Mouse (Mus musculus): ENCODE measurements at regions not wholly inside any gene's neighbourhood (a gene's known extent, or its start where the extent isn't known, plus 50 kb on each side); places are given as distances from the start of the nearest gene placed in this dataset.

GRCm38 (mm10) chr13:101289407-101289806 is 456.2 kb upstream of the Slc30a5 start:
- no peak overlapping the region for H3K9ac ChIP-seq (replicated peaks)
- H3K27me3 ChIP-seq = no peaks in the 10 kb centered on the region
- no peak overlapping the region for H3K4me3 ChIP-seq (replicated peaks)
- no peaks in the 10 kb centered on the region for H3K4me1 ChIP-seq (replicated peaks)
- no peak for ATAC-seq (ENCODE audit: insufficient number of reproducible peaks, insufficient read depth, low FRiP score, low TSS enrichment, low read depth)
- no peaks in the 10 kb centered on the region for H3K9me3 ChIP-seq
- no peaks in the 10 kb centered on the region for H3K36me3 ChIP-seq
- WGBS = 89% methylated on average over 4 of the region's 4 CpGs
- H3K27ac ChIP-seq = no peak overlapping the region
- H3K4me2 ChIP-seq = no peak overlapping the region

DNA sequence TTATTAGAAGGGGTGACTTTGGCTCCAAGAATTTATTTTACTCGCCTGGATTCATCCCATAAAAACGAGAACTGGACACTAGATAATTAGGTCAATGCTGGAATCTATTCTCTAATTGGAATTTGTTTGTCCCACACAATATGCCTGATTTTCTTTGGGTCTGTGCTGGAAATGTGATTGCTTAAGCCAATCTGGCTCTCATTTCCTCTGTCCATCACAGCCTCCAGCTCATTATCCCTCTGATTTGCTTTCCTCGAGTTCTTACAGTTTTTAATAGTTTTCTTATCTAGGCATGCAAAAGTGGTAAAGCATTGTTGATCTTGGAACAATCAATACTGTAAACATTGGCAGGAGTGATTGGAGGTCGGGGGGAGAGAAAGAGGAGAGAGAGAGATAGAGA is 453.9 kb upstream of the Slc30a5 start:
- Histone ChIP-seq H3K9me3 (no peaks in the 10 kb centered on the region), H3K36me3 (no peaks in the 10 kb centered on the region), H3K4me3 (replicated peaks) (no peak overlapping the region), H3K4me1 (replicated peaks) (no peaks in the 10 kb centered on the region), H3K27ac (no peak overlapping the region), H3K9ac (replicated peaks) (no peak overlapping the region), H3K4me2 (no peak overlapping the region), H3K27me3 (no peaks in the 10 kb centered on the region)
- 34% methylated on average over 4 of the region's 4 CpGs for WGBS
- no peak for ATAC-seq (ENCODE audit: insufficient number of reproducible peaks, insufficient read depth, low FRiP score, low TSS enrichment, low read depth)

DNA sequence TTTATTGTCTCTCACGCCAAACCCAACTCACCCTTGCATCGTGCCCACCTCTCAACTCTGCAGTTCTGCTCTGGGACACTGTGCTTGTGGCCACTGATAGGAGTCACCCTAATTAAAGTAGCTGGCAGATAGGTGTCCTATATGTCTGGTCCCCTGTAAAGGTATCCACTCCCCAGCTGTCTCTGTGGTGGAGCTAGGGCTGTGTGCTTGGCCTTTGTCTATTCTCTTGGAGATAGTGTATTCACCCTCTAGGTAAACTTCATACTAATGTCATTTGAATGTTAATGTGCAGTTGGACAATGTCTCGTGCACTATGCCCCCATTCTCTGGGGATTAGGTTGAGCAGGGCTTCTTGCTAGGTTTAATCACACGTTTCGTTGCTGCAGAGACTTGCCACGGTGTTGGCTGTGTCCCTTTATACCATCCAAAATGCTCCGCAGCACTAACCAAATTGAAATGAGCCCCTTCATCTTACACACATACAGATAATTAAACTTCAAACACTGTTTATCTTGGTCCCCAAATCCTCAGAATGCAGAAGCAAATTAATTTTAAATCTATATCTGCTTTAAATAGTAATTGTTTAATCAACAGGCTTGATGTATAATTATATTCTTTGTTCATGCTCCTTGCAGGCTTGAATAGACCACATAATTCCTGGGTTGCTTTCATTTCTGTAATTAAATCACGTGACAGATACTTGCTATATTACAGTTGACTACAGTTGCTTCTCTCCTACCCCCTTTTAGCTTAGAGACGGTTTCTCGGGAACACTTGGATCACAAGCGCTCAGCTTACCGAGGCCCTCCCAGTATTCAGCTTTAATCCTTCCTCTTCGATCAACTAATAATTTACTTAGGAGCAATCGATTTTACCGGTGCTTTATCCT is 453.0 kb upstream of the Slc30a5 start:
- ATAC-seq (ENCODE audit: insufficient number of reproducible peaks, insufficient read depth, low FRiP score, low TSS enrichment, low read depth) = no peak
- whole genome bisulfite sequencing = 83% methylated on average over 15 of the region's 15 CpGs
- Histone ChIP-seq H3K4me1 (replicated peaks) (no peaks in the 10 kb centered on the region), H3K9me3 (no peaks in the 10 kb centered on the region), H3K27me3 (no peaks in the 10 kb centered on the region), H3K27ac (no peak overlapping the region), H3K36me3 (no peaks in the 10 kb centered on the region), H3K4me2 (no peak overlapping the region), H3K4me3 (replicated peaks) (no peak overlapping the region), H3K9ac (replicated peaks) (no peak overlapping the region)

GRCm38 (mm10) chr13:101278127-101278526 is 444.9 kb upstream of the Slc30a5 start:
- H3K27me3 ChIP-seq = no peaks in the 10 kb centered on the region
- H3K4me2 ChIP-seq = no peak overlapping the region
- no peak for ATAC-seq (ENCODE audit: insufficient number of reproducible peaks, insufficient read depth, low FRiP score, low TSS enrichment, low read depth)
- no peak overlapping the region for H3K27ac ChIP-seq
- H3K9ac ChIP-seq (replicated peaks) = no peak overlapping the region
- H3K36me3 ChIP-seq = no peaks in the 10 kb centered on the region
- peaks cover 4% of the 10 kb centered on the region; the same call in 1 of the 2 replicates for H3K4me1 ChIP-seq (replicated peaks)
- H3K4me3 ChIP-seq (replicated peaks) = no peak overlapping the region
- 70% methylated on average over 1 of the region's 1 CpGs for WGBS
- 0 out of 2 replicates have a peak, but pooled peaks cover 3% of the 10 kb centered on the region for H3K9me3 ChIP-seq

GRCm38 (mm10) chr13:101276766-101277165 is 443.5 kb upstream of the Slc30a5 start:
- 0 out of 2 replicates have a peak, but pooled peaks cover 3% of the 10 kb centered on the region for H3K9me3 ChIP-seq
- no peaks in the 10 kb centered on the region for H3K36me3 ChIP-seq
- 83% methylated on average over 2 of the region's 2 CpGs for WGBS
- ATAC-seq (ENCODE audit: insufficient number of reproducible peaks, insufficient read depth, low FRiP score, low TSS enrichment, low read depth) = no peak
- no peaks in the 10 kb centered on the region for H3K27me3 ChIP-seq
- no peak overlapping the region for H3K4me2 ChIP-seq
- no peak overlapping the region for H3K27ac ChIP-seq
- peaks cover 4% of the 10 kb centered on the region; the same call in 1 of the 2 replicates for H3K4me1 ChIP-seq (replicated peaks)
- no peak overlapping the region for H3K9ac ChIP-seq (replicated peaks)
- H3K4me3 ChIP-seq (replicated peaks) = no peak overlapping the region

GRCm38 (mm10) chr13:101274470-101275141 is 441.4 kb upstream of the Slc30a5 start:
- Histone ChIP-seq H3K4me3 (replicated peaks) (no peak overlapping the region), H3K27me3 (no peaks in the 10 kb centered on the region), H3K27ac (no peak overlapping the region), H3K36me3 (no peaks in the 10 kb centered on the region), H3K4me1 (replicated peaks) (peaks cover 4% of the 10 kb centered on the region; the same call in 1 of the 2 replicates), H3K9me3 (0 out of 2 replicates have a peak, but pooled peaks cover 3% of the 10 kb centered on the region), H3K9ac (replicated peaks) (no peak overlapping the region), H3K4me2 (no peak overlapping the region)
- ATAC-seq (ENCODE audit: insufficient number of reproducible peaks, insufficient read depth, low FRiP score, low TSS enrichment, low read depth) = no peak
- WGBS = 73% methylated on average over 7 of the region's 7 CpGs

DNA sequence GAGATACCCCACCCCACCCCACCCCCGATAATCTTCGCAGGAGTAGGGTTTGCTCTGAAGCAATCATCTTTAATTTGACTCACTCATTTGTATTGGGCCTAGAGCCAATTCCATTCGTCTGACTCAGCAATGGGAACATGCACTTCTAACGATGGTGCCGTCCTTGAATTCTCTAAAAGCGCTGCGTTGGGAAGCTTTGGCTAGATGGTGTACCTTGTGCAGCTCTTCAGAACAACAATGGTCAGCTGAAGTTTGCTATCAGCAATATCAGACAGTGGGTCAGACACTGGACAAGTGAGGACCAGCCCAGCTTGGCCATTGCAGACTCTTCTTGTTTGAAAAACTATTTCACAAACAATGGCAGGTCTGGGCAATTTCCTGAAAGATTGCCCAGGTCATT is 440.1 kb upstream of the Slc30a5 start:
- H3K36me3 ChIP-seq = no peaks in the 10 kb centered on the region
- H3K4me3 ChIP-seq (replicated peaks) = no peak overlapping the region
- H3K9me3 ChIP-seq = no peaks in the 10 kb centered on the region
- no peak for ATAC-seq (ENCODE audit: insufficient number of reproducible peaks, insufficient read depth, low FRiP score, low TSS enrichment, low read depth)
- H3K27ac ChIP-seq = no peak overlapping the region
- peaks cover 4% of the 10 kb centered on the region; the same call in 1 of the 2 replicates for H3K4me1 ChIP-seq (replicated peaks)
- no peaks in the 10 kb centered on the region for H3K27me3 ChIP-seq
- WGBS = 88% methylated on average over 7 of the region's 7 CpGs
- H3K9ac ChIP-seq (replicated peaks) = no peak overlapping the region
- H3K4me2 ChIP-seq = no peak overlapping the region

DNA sequence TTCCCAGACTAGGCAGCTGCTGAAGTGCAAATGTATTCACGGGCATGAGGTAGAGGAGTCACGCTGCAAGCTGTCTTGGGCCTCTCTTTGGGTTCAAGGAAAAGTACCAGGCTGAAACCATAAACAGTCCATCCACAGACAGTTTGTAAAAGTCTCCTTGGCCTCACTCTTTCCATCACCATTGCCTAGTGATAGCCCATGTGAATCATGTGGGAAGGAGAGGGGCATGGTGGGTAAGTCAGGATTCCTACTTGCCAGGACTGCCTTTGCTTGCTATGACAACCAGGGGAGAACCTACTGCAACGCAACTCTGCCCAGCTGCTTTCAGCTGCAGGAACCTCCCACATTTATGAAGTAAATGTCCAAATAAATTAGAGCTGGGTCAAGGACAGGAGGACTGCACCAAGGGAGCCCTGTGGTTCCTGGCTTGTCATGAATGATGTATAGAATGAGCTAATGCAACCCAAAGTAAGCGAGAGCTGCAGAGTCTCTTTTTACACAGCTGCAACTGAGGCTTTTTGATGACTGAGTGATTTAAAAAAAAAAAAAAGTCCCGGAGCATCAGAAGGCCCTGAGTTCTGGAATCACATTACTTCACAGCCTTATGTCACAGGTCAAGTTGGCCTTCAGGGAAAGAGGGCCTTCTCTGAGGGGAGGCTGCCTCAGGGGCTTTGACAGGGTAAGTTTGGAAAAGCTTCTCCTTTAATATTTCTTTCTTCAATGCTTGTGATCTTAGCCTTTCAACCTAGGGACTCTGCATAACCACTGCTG is 420.7 kb upstream of the Slc30a5 start:
- H3K4me2 ChIP-seq = no peak overlapping the region
- no peak overlapping the region for H3K4me3 ChIP-seq (replicated peaks)
- no peak overlapping the region for H3K9ac ChIP-seq (replicated peaks)
- H3K9me3 ChIP-seq = no peaks in the 10 kb centered on the region
- 61% methylated on average over 5 of the region's 5 CpGs for WGBS
- H3K4me1 ChIP-seq (replicated peaks) = no peaks in the 10 kb centered on the region
- no peak for ATAC-seq (ENCODE audit: insufficient number of reproducible peaks, insufficient read depth, low FRiP score, low TSS enrichment, low read depth)
- H3K36me3 ChIP-seq = no peaks in the 10 kb centered on the region
- no peak overlapping the region for H3K27ac ChIP-seq
- H3K27me3 ChIP-seq = no peaks in the 10 kb centered on the region

- no peak overlapping the region for H3K27ac ChIP-seq
- H3K27me3 ChIP-seq = no peaks in the 10 kb centered on the region
- no peak for ATAC-seq (ENCODE audit: insufficient number of reproducible peaks, insufficient read depth, low FRiP score, low TSS enrichment, low read depth)
- H3K9ac ChIP-seq (replicated peaks) = no peak overlapping the region
- H3K4me2 ChIP-seq = no peak overlapping the region
- no peaks in the 10 kb centered on the region for H3K9me3 ChIP-seq
- H3K36me3 ChIP-seq = no peaks in the 10 kb centered on the region
- H3K4me1 ChIP-seq (replicated peaks) = no peaks in the 10 kb centered on the region
- no peak overlapping the region for H3K4me3 ChIP-seq (replicated peaks)
- WGBS = 90% methylated on average over 5 of the region's 5 CpGs
Observed at GRCm38 (mm10) chr13:101249369-101249768, 416.1 kb upstream of the Slc30a5 start.

DNA sequence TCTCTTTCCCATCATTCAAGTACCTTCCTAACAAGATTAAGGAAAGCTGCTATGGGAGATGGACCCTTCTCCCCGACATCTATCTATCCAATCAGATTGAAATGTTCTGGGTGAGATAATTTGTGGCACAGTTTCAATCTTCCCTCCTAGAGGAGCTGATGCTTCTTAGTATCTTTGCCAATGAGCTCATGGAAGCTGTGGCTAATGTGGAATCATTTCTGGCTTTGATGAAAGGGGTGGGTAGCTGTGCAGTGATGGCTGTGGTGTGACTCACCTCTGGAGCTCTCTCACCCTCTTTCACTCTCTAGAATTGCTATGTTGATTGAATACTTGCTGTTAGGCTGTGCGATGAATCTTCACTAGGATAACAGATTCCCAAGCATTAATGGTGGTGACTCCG is 411.1 kb upstream of the Slc30a5 start:
- no peak overlapping the region for H3K4me2 ChIP-seq
- no peak overlapping the region for H3K27ac ChIP-seq
- H3K9ac ChIP-seq (replicated peaks) = no peak overlapping the region
- no peaks in the 10 kb centered on the region for H3K9me3 ChIP-seq
- no peaks in the 10 kb centered on the region for H3K36me3 ChIP-seq
- H3K4me1 ChIP-seq (replicated peaks) = no peaks in the 10 kb centered on the region
- H3K27me3 ChIP-seq = no peaks in the 10 kb centered on the region
- ATAC-seq (ENCODE audit: insufficient number of reproducible peaks, insufficient read depth, low FRiP score, low TSS enrichment, low read depth) = no peak
- H3K4me3 ChIP-seq (replicated peaks) = no peak overlapping the region
- 88% methylated on average over 3 of the region's 3 CpGs for WGBS

GRCm38 (mm10) chr13:101238860-101239259 is 405.6 kb upstream of the Slc30a5 start:
- Histone ChIP-seq H3K27me3 (0 out of 2 replicates have a peak, but pooled peaks cover under 1% of the 10 kb centered on the region), H3K4me1 (replicated peaks) (no peaks in the 10 kb centered on the region), H3K9ac (replicated peaks) (no peak overlapping the region), H3K4me3 (replicated peaks) (no peak overlapping the region), H3K36me3 (no peaks in the 10 kb centered on the region), H3K27ac (no peak overlapping the region), H3K4me2 (no peak overlapping the region), H3K9me3 (no peaks in the 10 kb centered on the region)
- ATAC-seq (ENCODE audit: insufficient number of reproducible peaks, insufficient read depth, low FRiP score, low TSS enrichment, low read depth) = no peak
